Mouse (Mus musculus) ES-Bruce4 (cell line): Measurements from ENCODE around the gene Loxl3.

Experiments used
- CTCF ChIP-seq: IDR thresholded peaks from one replicate; pipeline ENCODE4 v1.8.1; 2011; ENCODE audit warnings: low read depth, low read length
- POLR2A ChIP-seq: IDR thresholded peaks from one replicate; pipeline ENCODE4 v1.8.1; 2011; ENCODE audit warnings: low read length; ENCODE audit not compliant: insufficient read depth

DNA sequence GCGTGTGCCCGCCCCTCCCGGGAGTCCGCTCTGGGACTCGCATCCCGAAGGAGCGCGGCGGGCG is 36.1 kb downstream of the Loxl3 start, which contains the start of gene Tlx2:
- TF ChIP-seq CTCF (no peak), POLR2A (no peak)
